Mouse (Mus musculus) MEL (cell line): ENCODE measurements around the gene Robo1. TPM values are rescaled to one million over a fixed set of nuclear protein-coding genes. Genes with fewer than 3 reads are reported as not detected.

ENCODE experiments used
- DNase-seq: peaks from one replicate; pipeline ENCODE4 v3.0.0; 2011; ENCODE audit warnings: low read depth, low spot score
- H3K27ac ChIP-seq: 2 replicates; pipeline ENCODE4 v1.5.1; 2012; ENCODE audit warnings: low read depth, mild to moderate bottlenecking, control low read depth, low read length, moderate library complexity; ENCODE audit not compliant: control insufficient read depth
- H3K27me3 ChIP-seq, 2 experiments: fragments of 150-350 bp in 1 of 2; sonication (generic) in 1 of 2; 2 replicates each; pipeline ENCODE4 v1.6.1; 2012; ENCODE audit warnings: low read length in 2 of 2, mild to moderate bottlenecking in 2 of 2, improper control_type of control experiment in 1 of 2, moderate library complexity in 1 of 2; ENCODE audit not compliant: insufficient read depth in 2 of 2, control insufficient read depth in 1 of 2
- H3K36me3 ChIP-seq, 2 experiments: 2 replicates each; pipeline ENCODE4 v1.6.1; 2012 to 2014; ENCODE audit warnings: low read length in 2 of 2, improper control_type of control experiment in 1 of 2, inconsistent platforms in 1 of 2, mild to moderate bottlenecking in 1 of 2; ENCODE audit not compliant: insufficient read depth in 2 of 2, control insufficient read depth in 1 of 2
- H3K4me1 ChIP-seq, 2 experiments: fragments of 150-350 bp in 1 of 2; sonication (generic) in 1 of 2; 2 replicates each; pipeline ENCODE4 v1.6.1; 2012; ENCODE audit warnings: low read length in 2 of 2, improper control_type of control experiment in 1 of 2, mild to moderate bottlenecking in 1 of 2; ENCODE audit not compliant: insufficient read depth in 2 of 2, control insufficient read depth in 1 of 2
- H3K4me3 ChIP-seq, 2 experiments: fragments of 150-350 bp in 1 of 2; sonication (generic) in 1 of 2; 2 replicates each; pipeline ENCODE4 v1.5.1; 2012; ENCODE audit warnings: low read depth in 2 of 2, low read length in 2 of 2, mild to moderate bottlenecking in 2 of 2, moderate library complexity in 2 of 2, control low read depth in 1 of 2, improper control_type of control experiment in 1 of 2; ENCODE audit not compliant: control insufficient read depth in 1 of 2, insufficient read depth in 1 of 2
- H3K79me2 ChIP-seq: 2 replicates; pipeline ENCODE4 v1.6.1; 2012; ENCODE audit warnings: mild to moderate bottlenecking, low read length, moderate library complexity; ENCODE audit not compliant: control insufficient read depth, poor library complexity, insufficient read depth
- H3K9ac ChIP-seq: 2 replicates; pipeline ENCODE4 v1.6.1; 2012; ENCODE audit warnings: low read depth, mild to moderate bottlenecking, control low read depth, low read length, moderate library complexity; ENCODE audit not compliant: control insufficient read depth, poor library complexity, severe bottlenecking
- H3K9me3 ChIP-seq: fragments of 150-350 bp; sonication (generic); replicated peaks from 2 replicates; pipeline ENCODE4 v1.6.1; 2012; ENCODE audit warnings: mild to moderate bottlenecking, low read length, improper control_type of control experiment, moderate library complexity; ENCODE audit not compliant: insufficient read depth
- BHLHE40 ChIP-seq: IDR thresholded peaks from 2 replicates; pipeline ENCODE4 v1.6.1; 2012; ENCODE audit warnings: low read depth, mild to moderate bottlenecking, inconsistent platforms, low read length, improper control_type of control experiment, borderline replicate concordance
- CHD1 ChIP-seq: IDR thresholded peaks from 2 replicates; pipeline ENCODE4 v1.6.1; 2012; ENCODE audit warnings: low read depth, mild to moderate bottlenecking, inconsistent platforms, low read length, improper control_type of control experiment
- CHD2 ChIP-seq: IDR thresholded peaks from 2 replicates; pipeline ENCODE4 v1.6.1; 2011; ENCODE audit warnings: low read length, improper control_type of control experiment
- ETS1 ChIP-seq: IDR thresholded peaks from 2 replicates; pipeline ENCODE4 v1.6.1; 2012; ENCODE audit warnings: low read depth, mild to moderate bottlenecking, inconsistent platforms, low read length, improper control_type of control experiment, moderate library complexity
- KAT2A ChIP-seq: conservative IDR thresholded peaks from 2 replicates; pipeline ENCODE4 v1.6.1; 2012; ENCODE audit warnings: low read depth, low read length, improper control_type of control experiment, inconsistent platforms
- MAX ChIP-seq: IDR thresholded peaks from 2 replicates; pipeline ENCODE4 v1.6.1; 2011; ENCODE audit warnings: low read length, improper control_type of control experiment
- MAZ ChIP-seq: IDR thresholded peaks from 2 replicates; pipeline ENCODE4 v1.6.1; 2012; ENCODE audit warnings: low read depth, mild to moderate bottlenecking, inconsistent platforms, low read length, improper control_type of control experiment
- MXI1 ChIP-seq: IDR thresholded peaks from 2 replicates; pipeline ENCODE4 v1.6.1; 2011; ENCODE audit warnings: mild to moderate bottlenecking, low read depth, low read length, improper control_type of control experiment
- NELFE ChIP-seq: IDR thresholded peaks from 2 replicates; pipeline ENCODE4 v1.6.1; 2011; ENCODE audit warnings: low read depth, low read length, improper control_type of control experiment
- POLR2A ChIP-seq, 2 experiments: IDR thresholded peaks; 2 replicates each; pipeline ENCODE4 v1.6.1; 2011 to 2012; ENCODE audit warnings: low read length in 2 of 2, mild to moderate bottlenecking in 2 of 2, control low read depth in 1 of 2, improper control_type of control experiment in 1 of 2, low read depth in 1 of 2, moderate library complexity in 1 of 2; ENCODE audit not compliant: control insufficient read depth in 1 of 2, insufficient read depth in 1 of 2, poor library complexity in 1 of 2
- RCOR1 ChIP-seq: IDR thresholded peaks from 2 replicates; pipeline ENCODE4 v1.6.1; 2012; ENCODE audit warnings: low read depth, mild to moderate bottlenecking, inconsistent platforms, low read length, improper control_type of control experiment
- SIN3A ChIP-seq: IDR thresholded peaks from 2 replicates; pipeline ENCODE4 v1.6.1; 2012; ENCODE audit warnings: low read length, improper control_type of control experiment, inconsistent platforms
- SMC3 ChIP-seq: IDR thresholded peaks from 2 replicates; pipeline ENCODE4 v1.6.1; 2011; ENCODE audit warnings: low read depth, low read length, improper control_type of control experiment
- USF1 ChIP-seq: IDR thresholded peaks from 2 replicates; pipeline ENCODE4 v1.6.1; 2014; ENCODE audit warnings: low read depth, mild to moderate bottlenecking, inconsistent platforms, low read length, improper control_type of control experiment, moderate library complexity
- USF2 ChIP-seq, 2 experiments: IDR thresholded peaks; 2 replicates each; pipeline ENCODE4 v1.6.1; 2011 to 2012; ENCODE audit warnings: improper control_type of control experiment in 2 of 2, low read length in 2 of 2, borderline replicate concordance in 1 of 2, inconsistent platforms in 1 of 2, low read depth in 1 of 2, mild to moderate bottlenecking in 1 of 2; ENCODE audit not compliant: insufficient read depth in 1 of 2
- ZC3H11A ChIP-seq: IDR thresholded peaks from 2 replicates; pipeline ENCODE4 v1.6.1; 2012; ENCODE audit warnings: low read depth, mild to moderate bottlenecking, inconsistent platforms, low read length, improper control_type of control experiment
- ZKSCAN1 ChIP-seq: IDR thresholded peaks from 2 replicates; pipeline ENCODE4 v1.6.1; 2012; ENCODE audit warnings: low read depth, mild to moderate bottlenecking, inconsistent platforms, low read length, improper control_type of control experiment, moderate library complexity
- ZMIZ1 ChIP-seq: IDR thresholded peaks from 2 replicates; pipeline ENCODE4 v1.6.1; 2012; ENCODE audit warnings: low read depth, mild to moderate bottlenecking, inconsistent platforms, low read length, improper control_type of control experiment, moderate library complexity
- polyA plus RNA-seq, 2 experiments: library from polyadenylated mRNA; stranded (reverse) in 1 of 2; unstranded in 1 of 2; fragments of >175 nt in 1 of 2; fragments of >200 nt in 1 of 2; gene quantifications; 2 replicates each; pipeline versions ENCODE4 v1.2.1 to v1.2.4; 2012; ENCODE audit warnings: low replicate concordance in 2 of 2, low read depth in 1 of 2; ENCODE audit not compliant: insufficient read length in 2 of 2, insufficient read depth in 1 of 2, missing spikeins in 1 of 2
- total RNA-seq: library from RNA; depleted of rRNA; stranded (reverse); fragments of 300-350 nt; gene quantifications from 2 replicates; pipeline ENCODE4 v1.2.3, GENCODE M21; 2012

Gene Robo1
- total and polyA plus RNA-seq, 3 experiments, result not detected

DNA sequence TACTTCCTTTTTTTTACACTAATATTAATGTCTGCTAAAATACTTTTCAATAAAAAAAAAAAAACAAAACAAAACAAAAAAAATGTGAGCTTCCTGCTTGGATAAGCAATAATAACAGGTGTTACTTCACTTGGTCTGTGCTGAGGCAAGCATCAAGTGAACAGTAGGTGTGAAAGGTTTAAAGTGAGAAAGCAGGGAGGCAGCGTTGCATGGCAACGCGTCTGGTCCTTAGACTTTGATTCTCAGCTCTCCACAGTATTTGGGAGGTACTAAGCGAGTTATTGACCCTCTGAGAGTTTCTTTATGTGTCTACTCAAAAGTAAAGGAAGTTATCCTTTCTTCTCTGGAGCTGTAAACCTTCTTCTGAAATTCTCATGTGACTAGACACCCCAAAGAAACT, 411.0 kb downstream of the Robo1 start:
- DNase-seq, result no peak
- Histone ChIP-seq H3K27me3 (no peaks in the 10 kb centered on the region), H3K79me2 (no peaks in the 10 kb centered on the region), H3K36me3 (no peaks in the 10 kb centered on the region)
- TF ChIP-seq MAZ (no peak), USF2 (IDR thresholded peaks at IDR 0.05; ENCODE audit: borderline replicate concordance in 1 of 2, insufficient read depth in 1 of 2, low read depth in 1 of 2, low read length in 2 of 2) (no peak), POLR2A (IDR thresholded peaks at IDR 0.05; ENCODE audit: control insufficient read depth in 1 of 2, insufficient read depth in 1 of 2, low read depth in 1 of 2, low read length in 2 of 2, poor library complexity in 1 of 2) (no peak)
- TF ChIP-seq, all 39 proteins: peak for 0
- Histone ChIP-seq H3K9me3 (no peaks in the 10 kb centered on the region), H3K4me1 (no peaks in the 10 kb centered on the region), H3K9ac (no peak overlapping the region), H3K4me3 (no peak overlapping the region), H3K27ac (no peak overlapping the region)

- no peaks in the 10 kb centered on the region for H3K79me2 ChIP-seq
- H3K9me3 ChIP-seq, result no peaks in the 10 kb centered on the region
- TF ChIP-seq ZC3H11A, result no peak
- no peak overlapping the region for H3K9ac ChIP-seq
- H3K27ac ChIP-seq, result no peak overlapping the region
- no peaks in the 10 kb centered on the region for H3K4me1 ChIP-seq
- no peak for DNase-seq
- no peaks in the 10 kb centered on the region for H3K36me3 ChIP-seq
- no peak overlapping the region for H3K4me3 ChIP-seq
- no peaks in the 10 kb centered on the region for H3K27me3 ChIP-seq
These were observed 412.9 kb downstream of the Robo1 start for GRCm38 (mm10) chr16:72720979-72721378.

DNA sequence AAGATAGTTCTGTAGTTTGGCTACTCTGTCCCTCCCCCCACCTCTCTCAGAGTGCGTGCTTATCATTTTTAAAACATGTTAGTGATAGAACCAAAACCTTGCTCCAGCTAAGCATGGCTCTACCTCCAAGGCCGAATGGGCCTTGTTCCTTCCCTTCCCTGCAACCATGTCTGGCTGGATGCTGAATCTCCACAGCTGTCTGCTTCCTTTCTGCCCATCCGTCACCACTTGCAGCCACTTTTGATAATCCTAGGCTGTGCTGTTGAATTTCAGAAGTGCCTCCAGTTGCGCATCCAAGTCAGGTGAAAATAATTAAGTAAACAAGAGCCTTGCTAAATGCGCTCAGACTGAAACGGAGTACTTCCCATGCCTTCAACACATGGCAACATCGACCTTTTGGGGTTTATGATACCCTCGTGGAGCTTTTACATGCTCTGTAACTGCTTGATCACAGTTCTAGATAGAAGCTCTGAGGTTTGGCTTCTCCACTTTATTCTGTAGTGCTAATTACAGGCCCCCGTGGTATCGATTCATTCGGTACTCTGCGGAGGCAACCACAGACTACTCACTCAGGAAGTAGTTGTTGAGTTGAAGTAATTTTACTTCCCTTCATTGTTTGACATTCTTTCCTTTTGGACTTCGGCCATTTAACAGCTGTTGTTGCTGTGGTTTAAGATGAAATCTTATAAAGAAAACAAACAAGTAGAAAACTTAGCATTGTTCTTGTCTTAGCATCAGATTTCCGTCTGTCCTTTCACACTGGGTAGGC, 413.8 kb downstream of the Robo1 start:
- no peaks in the 10 kb centered on the region for H3K36me3 ChIP-seq
- no peaks in the 10 kb centered on the region for H3K9me3 ChIP-seq
- no peak overlapping the region for H3K27ac ChIP-seq
- TF ChIP-seq USF2 (IDR thresholded peaks at IDR 0.05; ENCODE audit: borderline replicate concordance in 1 of 2, insufficient read depth in 1 of 2, low read depth in 1 of 2, low read length in 2 of 2), result no peak
- no peak for TF ChIP-seq MAX
- TF ChIP-seq NELFE, result no peak
- TF ChIP-seq ETS1, result no peak
- TF ChIP-seq CHD2, result no peak
- TF ChIP-seq BHLHE40, result no peak
- TF ChIP-seq ZMIZ1, result no peak
- no peak for TF ChIP-seq MAZ
- no peak for TF ChIP-seq SIN3A
- no peak for TF ChIP-seq SMC3
- no peak for TF ChIP-seq KAT2A
- TF ChIP-seq CHD1, result no peak
- TF ChIP-seq MXI1, result no peak
- TF ChIP-seq RCOR1, result no peak
- TF ChIP-seq ZKSCAN1, result no peak
- no peak for TF ChIP-seq USF1
- TF ChIP-seq, all 39 proteins: peak for 0
- no peak overlapping the region for H3K9ac ChIP-seq
- no peaks in the 10 kb centered on the region for H3K79me2 ChIP-seq
- DNase-seq, result no peak
- H3K27me3 ChIP-seq, result no peaks in the 10 kb centered on the region
- H3K4me3 ChIP-seq, result no peak overlapping the region
- H3K4me1 ChIP-seq, result no peaks in the 10 kb centered on the region
